Mouse (Mus musculus): Measurements from ENCODE around the gene Ramp2.

Ramp2 gene

DNA sequence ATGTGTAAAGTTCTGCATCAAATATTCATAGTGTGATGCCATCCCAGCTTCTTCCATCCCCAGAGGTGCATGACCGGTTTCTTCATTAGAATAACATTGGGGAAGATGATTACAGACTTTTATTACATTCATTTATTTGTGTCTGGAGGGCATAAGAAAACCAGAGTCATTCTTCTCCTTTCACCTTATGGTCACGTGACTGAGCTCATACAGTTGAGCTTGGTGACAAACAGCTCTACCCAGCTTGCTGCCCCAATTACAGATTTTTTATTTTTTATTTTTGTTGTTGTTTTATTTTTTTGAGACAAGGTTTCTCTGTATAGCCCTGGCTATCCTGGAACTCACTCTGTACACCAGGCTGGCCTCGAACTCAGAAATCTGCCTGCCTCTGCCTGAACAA lies 26.6 kb downstream of the Ramp2 start:
- no peak for DNase-seq

DNA sequence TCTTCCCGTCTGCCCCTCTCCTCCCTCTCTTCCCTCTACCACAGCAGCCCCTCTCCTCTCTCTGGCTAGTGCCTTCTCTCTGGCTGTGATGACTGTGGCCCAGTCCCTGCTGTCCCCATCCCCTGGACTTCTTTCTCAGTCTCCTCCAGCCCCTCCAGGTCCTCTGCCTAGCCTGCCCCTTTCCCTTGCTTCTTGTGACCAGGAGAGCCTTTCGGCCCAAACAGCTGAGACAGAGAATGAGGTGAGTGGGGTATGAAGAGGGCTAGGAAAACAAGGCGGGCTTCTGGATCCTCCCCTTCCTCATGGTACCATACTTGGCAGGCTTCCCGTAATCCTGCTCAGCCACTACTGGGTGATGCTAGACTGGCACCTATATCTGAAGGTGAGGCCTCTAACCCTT lies 29.5 kb downstream of the Ramp2 start:
- DNase-seq, result no peak

DNA sequence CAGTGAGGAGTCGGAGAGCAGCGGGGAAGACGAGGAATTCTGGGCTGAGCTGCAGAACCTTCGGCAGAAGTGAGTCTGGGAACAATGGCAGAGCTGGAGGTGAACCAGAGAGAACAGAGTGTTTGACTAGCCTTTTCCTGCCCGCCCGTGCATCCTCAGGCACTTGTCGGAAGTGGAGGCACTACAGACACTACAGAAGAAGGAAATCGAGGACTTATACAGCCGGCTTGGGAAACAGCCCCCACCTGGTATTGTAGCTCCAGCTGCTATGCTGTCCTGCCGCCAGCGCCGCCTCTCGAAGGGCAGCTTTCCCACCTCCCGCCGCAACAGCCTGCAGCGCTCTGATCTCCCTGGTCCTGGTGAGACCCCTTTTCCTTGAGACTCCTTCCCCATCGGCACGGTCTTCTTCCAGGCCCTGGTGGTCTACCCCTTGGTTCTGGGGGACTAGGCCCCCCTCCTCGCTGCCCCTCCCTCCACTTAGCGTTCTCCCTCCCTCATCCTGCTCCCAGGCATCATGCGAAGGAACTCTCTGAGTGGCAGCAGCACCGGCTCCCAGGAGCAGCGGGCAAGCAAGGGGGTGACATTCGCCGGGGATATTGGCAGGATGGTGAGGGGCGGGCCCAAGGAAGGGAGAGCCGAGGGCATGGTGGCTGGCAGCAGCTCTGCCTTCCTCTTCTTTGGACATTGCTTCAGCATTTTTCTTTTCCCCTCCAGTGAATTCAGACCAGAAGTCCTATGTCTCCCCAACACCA lies 30.7 kb downstream of the Ramp2 start:
- DNase-seq, result no peak

DNA sequence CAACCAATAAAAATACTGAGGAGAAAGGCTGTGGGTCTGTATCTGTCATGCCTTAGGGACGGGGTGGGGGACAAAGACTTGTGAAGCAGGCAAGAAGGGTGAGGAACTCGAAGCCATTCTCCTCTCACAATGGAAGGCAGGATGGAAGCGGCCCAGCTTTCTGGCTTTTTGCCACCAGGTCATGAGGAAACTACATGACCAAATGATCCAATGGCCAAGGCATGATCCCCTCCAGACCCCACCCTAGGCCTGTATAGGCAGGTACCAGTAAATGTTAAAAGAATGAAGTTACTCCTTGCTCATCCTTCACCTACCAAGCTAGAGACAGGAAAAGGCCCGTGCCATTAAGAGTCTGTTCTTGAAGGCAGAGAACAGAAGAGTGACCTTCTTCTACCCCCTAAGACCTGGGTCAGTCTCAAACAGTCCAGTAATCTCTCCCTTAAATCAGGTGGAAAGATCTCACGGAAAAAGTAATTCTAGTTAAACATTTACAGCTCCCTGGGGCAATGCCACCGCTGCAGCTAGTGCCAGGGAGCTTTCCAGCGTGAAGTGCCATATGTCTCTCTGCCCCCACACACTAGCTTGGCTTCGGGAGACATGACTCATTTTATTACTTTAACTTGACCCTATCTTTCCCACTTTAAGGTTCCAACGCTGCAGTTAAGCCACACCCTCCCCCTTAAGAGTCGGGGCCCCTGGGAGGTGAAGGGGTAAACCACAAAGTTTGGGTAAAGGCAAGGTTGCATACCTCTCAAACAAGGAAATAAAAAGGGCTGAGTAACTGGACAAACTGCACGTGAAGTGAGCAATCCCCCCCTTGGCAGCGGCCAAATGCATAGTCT lies 31.8 kb downstream of the Ramp2 start:
- DNase-seq, result no peak

DNA sequence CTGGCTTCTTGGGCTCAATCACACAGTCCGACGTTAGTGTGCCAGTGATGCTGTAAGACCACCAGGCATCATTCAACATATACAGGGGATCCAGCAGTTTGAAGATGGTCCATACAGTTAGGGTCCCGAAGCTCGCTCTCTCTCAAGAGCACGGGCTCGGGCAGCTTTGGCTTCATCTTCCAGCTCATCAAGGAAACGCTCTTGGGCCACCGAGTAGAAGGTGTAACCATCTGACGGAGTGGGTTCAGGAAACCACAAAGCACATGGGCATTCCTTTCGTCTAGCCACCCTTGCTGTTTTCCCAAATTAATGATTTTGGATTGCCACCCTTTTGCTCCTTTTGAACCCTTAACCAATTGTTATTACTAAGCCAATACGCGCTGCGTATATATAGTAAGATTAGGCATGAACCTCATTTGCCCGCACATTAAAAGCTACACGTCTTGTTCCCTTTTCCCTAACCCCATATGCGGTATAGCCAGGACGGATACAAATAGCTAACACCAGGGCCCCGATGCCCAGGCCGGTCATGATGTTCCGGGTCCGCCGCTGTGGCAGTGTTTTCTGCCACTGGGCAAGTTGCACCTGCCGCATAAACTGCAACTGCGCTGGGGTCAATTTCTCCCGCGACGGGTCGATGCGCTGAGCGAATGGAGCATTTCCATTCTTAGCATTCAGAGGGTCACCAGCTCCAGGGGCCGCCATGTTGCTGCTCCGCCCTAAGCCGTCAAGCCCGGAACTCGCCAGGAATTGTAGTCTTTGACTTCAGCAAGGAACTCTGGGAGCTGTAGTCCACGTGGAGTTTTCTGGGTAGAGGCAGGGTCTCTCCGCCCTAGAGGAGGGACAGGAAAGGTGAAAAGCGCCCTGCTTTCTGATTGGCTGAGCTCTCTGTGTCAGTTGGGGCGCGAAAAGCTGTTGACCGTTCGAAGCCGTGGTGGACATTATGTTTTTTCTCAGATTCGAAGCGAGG lies 32.7 kb downstream of the Ramp2 start, which contains the start of the genes Cntd1 and Coa3:
TSS of gene Cntd1 (plus strand) at position 790 of the 970 bp plus-strand sequence.
TSS of gene Coa3 (minus strand) at position 892 of the 970 bp plus-strand sequence.
- DNase-seq, result peak; percentile 89

DNA sequence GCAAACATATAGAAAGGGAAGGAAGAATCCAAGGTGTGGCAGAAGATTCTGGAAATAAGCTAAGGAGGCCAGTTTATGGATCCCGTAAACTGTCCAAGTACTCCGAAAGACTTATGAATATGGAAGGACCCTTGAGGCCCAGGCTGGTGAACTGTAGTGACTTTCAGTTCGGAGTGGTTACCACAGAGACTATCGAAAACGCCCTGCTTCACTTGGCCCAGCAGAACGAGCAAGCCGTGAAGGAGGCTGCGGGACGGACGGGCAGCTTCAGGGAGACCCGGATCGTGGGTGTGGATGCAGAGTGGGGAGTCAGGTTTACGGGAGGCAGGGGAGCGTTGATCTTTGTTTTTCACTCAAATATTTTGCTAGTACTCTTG lies 33.4 kb downstream of the Ramp2 start:
- no peak for DNase-seq

DNA sequence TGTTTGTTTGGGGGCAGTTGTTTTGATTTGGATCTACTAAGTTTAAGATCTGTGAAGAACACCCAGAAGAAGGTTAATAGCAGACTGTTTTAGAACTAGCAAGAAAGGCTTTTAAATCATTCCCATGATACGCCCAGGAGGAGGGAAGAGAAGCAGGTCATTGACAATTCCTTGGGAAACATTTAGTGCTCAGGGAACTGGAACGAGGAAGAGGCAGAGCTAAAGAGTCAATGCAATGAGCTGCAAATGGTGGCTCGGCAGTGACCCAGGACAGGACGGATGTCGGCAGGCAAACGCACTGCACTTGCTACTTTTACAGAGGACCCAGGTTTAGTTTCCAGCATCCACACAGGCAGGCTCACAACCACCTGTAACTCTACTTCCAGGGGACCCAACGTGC lies 35.0 kb downstream of the Ramp2 start:
- DNase-seq, result no peak

DNA sequence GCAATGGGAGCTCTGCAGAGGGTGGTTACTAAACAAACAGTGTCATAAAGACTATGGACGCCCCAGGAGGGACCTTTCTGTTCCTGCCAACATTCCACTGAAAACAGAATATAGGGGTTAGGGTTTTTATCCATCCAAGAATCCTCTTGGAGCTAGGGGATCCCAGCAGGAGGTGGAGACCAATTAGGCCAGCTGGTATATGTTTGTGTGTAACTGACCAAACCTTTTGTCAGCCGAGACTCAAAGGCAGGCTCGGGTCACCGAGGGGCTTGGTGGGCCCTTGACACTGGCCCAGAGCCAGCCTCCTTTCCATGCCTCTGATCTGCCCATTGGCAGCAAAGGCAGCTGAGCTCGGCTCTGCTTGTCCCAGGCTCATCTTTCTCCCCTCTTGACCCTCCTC lies 37.1 kb downstream of the Ramp2 start:
- DNase-seq, result no peak

DNA sequence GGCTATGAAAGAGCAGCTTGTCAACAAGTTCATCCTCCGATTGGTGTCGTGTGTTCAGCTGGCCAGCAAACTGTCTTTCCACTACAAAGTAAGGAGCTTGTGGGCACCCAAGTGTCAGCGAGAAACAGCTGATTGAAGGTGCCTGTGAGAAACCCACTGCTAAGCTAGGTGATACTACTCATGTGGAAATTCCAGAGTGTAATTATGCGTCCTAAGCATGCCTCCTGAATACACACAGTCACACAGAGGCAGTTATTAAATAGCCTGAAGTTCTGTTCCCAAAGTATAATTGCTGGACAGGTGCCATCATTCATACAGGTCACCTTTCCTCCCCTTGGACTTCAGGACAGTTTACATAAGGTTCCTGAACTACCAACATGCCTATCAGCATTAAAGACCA lies 38.0 kb downstream of the Ramp2 start:
- no peak for DNase-seq

DNA sequence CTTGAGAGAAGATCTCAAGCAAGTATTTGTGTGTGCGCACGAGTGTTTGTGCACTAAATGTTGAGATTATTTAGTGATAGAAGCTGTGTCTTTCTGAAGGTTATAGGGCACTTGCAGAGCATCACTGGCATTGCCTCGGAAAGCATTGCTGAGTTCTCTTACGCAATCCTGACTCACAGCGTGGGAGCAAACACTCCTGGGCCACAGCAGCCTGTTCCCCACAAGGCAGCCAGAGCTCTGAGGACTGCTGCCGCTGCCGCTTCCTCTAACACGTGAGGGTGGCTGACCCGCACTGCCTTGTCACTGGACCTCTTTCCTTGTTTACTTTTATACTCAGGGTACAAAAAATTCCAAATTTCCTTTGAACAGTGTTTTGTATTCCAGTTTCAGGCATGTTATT lies 41.5 kb downstream of the Ramp2 start:
- DNase-seq, result peak; percentile 48

DNA sequence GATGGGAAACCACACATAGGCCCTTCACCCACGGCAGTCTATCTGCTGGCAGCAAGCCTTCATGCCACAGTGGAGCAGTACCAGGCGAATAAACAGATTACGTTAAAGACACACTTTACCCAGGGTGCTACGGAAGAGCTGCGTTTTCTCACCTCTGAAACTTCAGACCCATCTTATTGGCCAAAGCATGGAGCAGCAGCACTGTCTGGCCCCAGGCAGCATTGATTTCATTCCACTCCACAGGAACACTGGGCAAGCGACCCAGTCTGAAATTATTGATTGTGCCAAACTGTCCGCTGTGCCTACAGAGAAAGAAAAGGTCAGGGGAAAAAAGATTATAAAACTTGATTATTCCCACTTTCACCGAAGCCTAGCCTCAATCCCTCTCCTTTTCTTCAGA lies 45.4 kb downstream of the Ramp2 start:
- DNase-seq, result no peak

DNA sequence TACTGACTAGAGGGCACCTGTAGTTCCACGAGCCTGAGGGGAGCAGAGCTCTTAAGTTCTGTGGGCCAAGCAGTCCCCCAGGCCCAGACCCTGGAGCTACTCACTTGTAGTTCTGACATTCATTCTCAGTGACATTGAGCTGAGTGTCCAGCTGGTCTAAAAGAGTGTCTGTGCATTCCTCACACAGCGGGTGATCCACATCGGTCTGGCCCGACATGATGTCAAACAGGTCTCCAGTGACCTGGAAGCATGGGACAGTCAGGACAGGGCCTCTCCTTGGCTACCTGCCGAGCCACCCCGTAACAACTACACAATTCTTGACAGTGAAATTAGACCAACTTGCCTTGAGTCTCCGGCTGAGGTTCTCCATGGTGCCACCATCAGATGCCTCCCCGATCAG lies 49.4 kb downstream of the Ramp2 start:
- DNase-seq, result no peak

DNA sequence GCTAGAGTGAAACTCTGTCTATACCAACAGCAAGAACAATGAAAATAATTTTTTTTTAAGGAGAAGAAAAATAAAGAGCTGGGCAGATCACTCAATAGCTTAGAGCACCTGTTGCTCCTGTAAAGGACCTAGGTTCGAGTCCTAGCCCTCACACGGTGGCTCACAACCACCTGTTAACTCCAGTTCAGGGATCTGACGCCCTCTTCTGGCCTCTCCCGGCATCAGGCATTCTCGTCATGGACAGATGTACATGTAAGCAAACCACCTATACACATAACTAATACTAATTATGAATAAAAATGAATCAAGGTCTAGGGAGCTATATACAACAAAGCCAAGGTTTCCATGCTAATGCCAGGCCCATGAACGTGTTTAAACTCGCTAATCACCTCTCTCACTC lies 55.1 kb downstream of the Ramp2 start:
- DNase-seq, result no peak

DNA sequence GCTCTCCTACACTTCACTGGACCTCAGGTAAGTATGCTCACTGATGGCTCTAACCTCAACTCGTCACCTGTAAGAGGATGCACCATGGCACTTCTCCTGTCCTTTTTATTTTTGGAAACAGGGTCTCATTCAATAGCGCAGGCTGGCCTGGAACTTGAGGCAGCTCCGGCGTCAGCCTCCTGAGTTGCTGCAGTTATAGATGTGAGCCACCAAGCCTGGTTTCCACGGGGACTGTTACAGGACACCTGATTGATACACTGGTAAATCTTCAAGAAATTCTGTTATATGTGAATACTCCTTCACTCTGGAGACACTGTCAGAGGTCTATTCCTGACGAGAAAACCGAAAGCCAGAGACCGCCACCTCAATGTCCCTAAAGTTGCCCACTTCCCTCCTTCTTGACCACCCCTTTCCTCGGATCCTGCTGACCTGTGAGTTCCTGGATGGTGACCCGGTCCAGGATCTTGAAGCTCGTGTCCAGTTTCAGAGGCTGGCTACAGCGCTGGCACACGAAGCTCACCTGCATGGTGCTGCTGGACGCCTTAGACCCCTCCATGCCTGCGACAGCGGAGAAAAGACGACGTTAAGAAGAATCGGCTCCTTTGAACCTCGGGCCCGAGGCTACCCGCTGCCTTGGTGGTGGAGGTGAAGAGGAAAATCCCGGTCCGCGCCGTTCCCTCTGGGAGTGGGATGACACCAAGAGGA lies 55.6 kb downstream of the Ramp2 start:
- DNase-seq, result no peak

DNA sequence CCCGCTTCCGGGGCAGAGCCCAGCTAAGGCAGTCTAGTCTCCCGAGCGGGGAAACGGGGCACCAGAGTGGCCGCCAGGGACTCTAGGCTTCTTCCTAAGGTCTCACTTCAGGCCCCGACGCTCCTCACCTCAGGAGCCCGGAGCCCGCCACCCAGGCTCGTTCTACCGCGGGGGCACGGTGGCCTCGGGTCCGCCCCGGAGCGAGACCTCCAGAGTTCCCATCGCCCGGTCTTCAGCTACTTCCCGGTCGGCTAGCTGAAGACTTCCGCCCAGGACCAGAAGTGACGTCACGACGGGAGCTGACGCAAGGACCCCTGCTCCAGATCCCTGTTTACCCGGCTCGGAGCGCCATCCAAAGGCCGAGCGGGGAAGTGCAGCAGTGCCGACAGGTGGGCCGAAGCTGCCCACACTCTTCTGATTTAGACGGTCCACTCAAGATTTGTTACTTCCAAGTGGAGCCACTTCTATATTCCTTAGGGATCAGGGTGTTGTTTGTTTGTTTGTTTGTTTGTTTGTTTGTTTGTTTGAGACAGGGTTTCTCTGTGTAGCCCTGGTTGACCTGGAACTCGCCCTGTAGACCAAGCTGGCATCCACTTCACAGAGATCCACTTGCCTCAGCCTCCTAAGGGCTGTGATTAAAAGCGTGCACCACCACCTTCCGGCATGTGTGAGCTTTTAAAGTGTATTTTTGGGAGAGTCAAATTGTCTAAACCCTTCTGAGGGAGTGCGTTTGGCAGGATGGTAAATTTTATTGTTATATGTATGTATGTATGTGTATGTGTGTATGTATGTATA lies 56.4 kb downstream of the Ramp2 start, which contains the start of gene Becn1:
TSS of gene Becn1 (minus strand) at position 283 of the 795 bp plus-strand sequence.
- peak; percentile 96 for DNase-seq

DNA sequence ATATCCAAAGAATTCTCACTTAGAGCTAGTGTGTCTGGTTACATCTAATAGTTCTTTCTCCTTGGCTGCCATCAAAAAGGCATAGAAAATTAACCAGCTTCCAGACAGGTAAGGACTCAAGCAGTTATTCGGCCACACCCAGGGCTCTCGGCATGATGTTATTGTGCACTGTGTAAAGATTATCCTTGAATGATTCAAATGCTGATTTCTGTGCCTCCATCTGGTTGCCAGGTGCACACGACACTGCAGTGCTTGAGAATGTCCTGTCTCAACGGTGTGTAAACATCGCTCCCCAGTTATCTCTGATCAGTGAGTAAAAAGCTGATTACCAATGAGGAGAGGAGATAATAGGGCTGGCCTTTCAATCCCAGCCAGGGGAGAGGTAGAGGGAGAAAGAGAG lies 61.9 kb downstream of the Ramp2 start:
- no peak for DNase-seq
